Mouse (Mus musculus) lung, adult 2 months (tissue): ENCODE measurements around the gene R3hdml. TPM values are rescaled to one million over a fixed set of nuclear protein-coding genes. Genes with fewer than 3 reads are reported as not detected.
A peak's percentile ranks its signal among the peaks of the same experiment; 100 is the strongest.

Experiments
- DNase-seq: peaks from one replicate; pipeline ENCODE4 v3.0.0; 2022
- H3K4me1 ChIP-seq: fragments of 200-500 bp; 2 replicates; pipeline ENCODE4 v1.6.1; 2011; ENCODE audit warnings: low read length; ENCODE audit not compliant: control insufficient read depth, insufficient read depth
- H3K4me3 ChIP-seq: fragments of 200-500 bp; replicated peaks from 2 replicates; pipeline ENCODE3; 2011; ENCODE audit warnings: low read depth, mild to moderate bottlenecking, control low read depth, low read length; ENCODE audit errors: extremely low read depth
- CTCF ChIP-seq: fragments of 200-500 bp; IDR thresholded peaks from 2 replicates; pipeline ENCODE4 v1.5.1; 2011; ENCODE audit warnings: mild to moderate bottlenecking, low read length, control low read depth; ENCODE audit not compliant: insufficient read depth
- POLR2A ChIP-seq: fragments of 200-500 bp; IDR thresholded peaks from 2 replicates; pipeline ENCODE4 v1.6.1; 2011; ENCODE audit warnings: low read depth, mild to moderate bottlenecking, control low read depth, low read length, borderline replicate concordance; ENCODE audit errors: extremely low read depth
- WGBS: fragments of 180-500 bp; shearing (Covaris S2); methylation state at CpG from one replicate; pipeline ENCODE4 v1.1.7; 2018; 5-methylcytosine and 5-hydroxymethylcytosine counted together
- polyA plus RNA-seq: library from polyadenylated mRNA; depleted of rRNA; stranded (reverse); fragments of >200 nt; gene quantifications from 2 replicates; pipeline ENCODE4 v1.2.3, GENCODE M21; 2012

The R3hdml gene
- polyA plus RNA-seq, 1 experiment: not detected

GRCm38 (mm10) chr2:163533226-163533625 is 41.1 kb downstream of the R3hdml start:
- WGBS: 81% methylated on average over 9 of the region's 9 CpGs
- H3K4me1 ChIP-seq: no peaks in the 10 kb centered on the region
- H3K4me3 ChIP-seq: no peak overlapping the region
- DNase-seq: no peak
- TF ChIP-seq POLR2A (no peak), CTCF (no peak)

GRCm38 (mm10) chr2:163534958-163535524 is 42.9 kb downstream of the R3hdml start:
- H3K4me1 ChIP-seq: no peaks in the 10 kb centered on the region
- peak overlapping the region; percentile 35 for H3K4me3 ChIP-seq
- peak; percentile 82 for DNase-seq
- TF ChIP-seq CTCF (peak; percentile 99), POLR2A (no peak)
- WGBS: 11% methylated on average over 22 of the region's 22 CpGs

DNA sequence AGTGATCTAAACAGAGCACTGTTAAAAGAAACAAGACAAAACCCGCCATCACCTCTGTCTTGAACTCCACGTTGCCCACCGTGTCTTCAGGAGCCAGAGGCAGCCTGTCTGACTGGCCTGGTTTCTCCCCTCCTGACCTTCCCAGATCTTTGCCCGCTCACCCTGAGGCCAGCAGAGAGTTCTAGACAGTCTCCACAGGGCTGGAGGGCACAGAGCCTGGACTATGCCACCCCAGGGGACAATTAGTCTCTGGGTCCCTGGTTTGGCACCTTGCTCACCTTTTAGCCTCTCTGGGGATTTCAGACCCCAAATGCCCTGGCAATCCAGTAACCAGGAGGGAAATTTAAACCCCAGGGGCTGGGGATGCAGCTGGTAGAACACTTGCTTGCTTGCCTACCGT is 45.3 kb downstream of the R3hdml start:
- TF ChIP-seq POLR2A: no peak
- no peak for TF ChIP-seq CTCF
- Histone ChIP-seq H3K4me3 (no peak overlapping the region), H3K4me1 (no peaks in the 10 kb centered on the region)
- DNase-seq: no peak
- 81% methylated on average over 5 of the region's 5 CpGs for WGBS

- Histone ChIP-seq H3K4me3 (no peak overlapping the region), H3K4me1 (no peaks in the 10 kb centered on the region)
- 91% methylated on average over 2 of the region's 2 CpGs for WGBS
- no peak for DNase-seq
- TF ChIP-seq POLR2A (no peak), CTCF (no peak)
These were observed 46.3 kb downstream of the R3hdml start for GRCm38 (mm10) chr2:163538410-163538809.

DNA sequence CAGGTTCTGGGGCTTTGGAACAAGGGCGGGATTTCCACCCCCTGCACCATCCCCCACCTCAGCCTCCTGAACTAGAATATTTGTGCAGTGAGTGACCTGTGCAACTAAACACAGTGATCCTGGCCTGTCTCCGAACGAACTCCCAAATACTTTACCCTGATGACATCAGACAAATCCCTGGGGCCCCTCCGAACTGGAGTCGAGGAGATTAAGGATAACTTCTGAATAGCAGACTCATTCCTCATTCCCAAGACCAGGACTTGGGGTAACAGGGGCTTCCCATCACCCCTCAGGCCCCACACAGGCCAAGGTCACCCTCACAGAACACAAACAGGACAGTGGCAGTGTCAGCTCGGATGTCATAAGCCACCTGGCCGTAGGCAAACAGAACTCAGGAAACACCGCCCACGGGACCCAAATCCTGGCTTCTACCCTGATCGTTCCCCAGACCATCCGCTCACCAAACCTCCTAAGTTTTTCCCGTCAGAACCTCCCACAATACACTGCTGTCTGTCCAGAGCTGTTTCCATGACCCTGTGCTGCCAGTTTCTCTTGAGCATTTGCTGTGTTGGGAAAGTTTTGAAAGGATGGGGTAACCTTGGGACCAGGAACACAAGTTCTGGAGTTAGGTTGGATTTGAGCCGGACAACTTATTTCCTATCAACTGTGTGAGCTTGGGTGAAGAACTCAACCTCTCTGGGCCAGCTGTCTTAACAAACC is 47.4 kb downstream of the R3hdml start:
- Histone ChIP-seq H3K4me3 (no peak overlapping the region), H3K4me1 (no peaks in the 10 kb centered on the region)
- TF ChIP-seq CTCF (no peak), POLR2A (no peak)
- 56% methylated on average over 13 of the region's 13 CpGs for WGBS
- DNase-seq: no peak

DNA sequence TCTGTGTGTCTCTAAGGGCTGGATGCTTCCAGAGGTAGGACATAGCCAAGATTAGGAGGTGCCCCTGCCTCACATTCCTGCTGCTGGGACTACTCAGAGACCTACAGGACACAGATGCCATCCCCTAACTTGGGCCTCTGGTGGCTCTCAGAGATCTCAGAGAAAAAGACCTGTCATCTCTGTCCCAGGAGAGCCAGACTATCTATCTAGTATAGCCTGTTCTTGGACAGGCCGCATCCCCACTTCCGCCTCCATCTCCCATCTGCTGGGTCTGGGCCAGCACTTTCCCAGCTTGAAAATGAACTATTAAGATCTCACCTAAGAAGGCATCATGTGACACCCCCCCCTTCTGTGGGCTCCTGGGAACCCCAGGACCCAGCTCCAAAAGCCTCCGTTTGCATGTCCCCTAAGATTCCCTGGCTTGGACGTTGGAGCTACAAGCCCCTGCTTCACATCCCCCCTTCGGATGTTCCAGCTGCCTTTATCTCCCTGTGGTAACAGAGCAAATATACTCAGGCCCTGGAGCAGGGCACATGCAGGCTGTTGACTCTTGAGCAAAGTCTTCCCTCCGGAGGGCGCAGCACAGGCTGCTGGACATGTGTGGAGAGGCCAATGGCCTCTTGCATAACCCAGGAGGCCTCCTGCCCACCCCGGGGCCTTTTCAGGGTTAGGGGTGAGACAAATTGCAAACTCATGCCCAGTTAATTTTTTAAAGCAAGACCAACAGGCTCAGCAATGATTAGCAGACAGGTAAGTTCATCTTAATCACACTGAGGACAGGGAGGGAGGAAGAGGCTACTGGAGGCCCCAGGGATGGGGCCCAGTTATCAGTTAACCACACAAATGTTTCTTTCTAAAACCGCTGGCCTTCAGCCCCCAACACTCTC is 48.4 kb downstream of the R3hdml start:
- TF ChIP-seq CTCF (no peak), POLR2A (no peak)
- WGBS: 63% methylated on average over 9 of the region's 9 CpGs
- Histone ChIP-seq H3K4me3 (no peak overlapping the region), H3K4me1 (no peaks in the 10 kb centered on the region)
- DNase-seq: no peak

DNA sequence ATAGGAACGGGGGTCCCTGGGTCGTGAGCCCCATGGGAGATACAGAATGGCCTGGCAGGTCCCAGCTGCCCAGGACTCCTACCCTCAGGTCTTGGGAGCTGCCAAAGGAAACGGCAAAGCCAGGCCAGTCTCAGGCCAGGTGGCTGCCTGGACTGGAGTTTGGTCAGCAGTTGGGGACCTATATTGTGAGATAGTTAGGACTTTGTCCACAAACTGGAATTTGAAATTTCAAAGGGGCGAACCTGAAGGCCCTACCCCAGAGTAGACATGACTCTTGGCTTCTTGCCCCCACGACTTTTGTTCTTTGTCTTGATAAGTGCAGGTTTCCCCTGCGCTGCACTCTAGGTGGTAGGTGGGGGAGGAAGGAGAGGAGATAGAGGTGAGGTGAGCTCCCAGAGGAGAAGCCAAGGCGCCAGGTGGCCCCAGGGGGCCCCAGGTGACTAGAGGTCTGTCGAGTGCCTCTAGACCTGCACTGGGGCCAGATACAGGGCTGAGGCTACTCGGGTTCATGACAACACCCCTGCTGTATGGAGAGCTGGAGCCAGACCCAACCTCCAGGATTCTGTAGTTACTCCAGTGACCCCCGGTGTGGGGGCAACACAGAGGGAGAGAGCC is 49.6 kb downstream of the R3hdml start:
- DNase-seq: no peak
- no peak overlapping the region for H3K4me3 ChIP-seq
- H3K4me1 ChIP-seq: no peaks in the 10 kb centered on the region
- WGBS: 70% methylated on average over 10 of the region's 10 CpGs
- no peak for TF ChIP-seq POLR2A
- no peak for TF ChIP-seq CTCF

DNA sequence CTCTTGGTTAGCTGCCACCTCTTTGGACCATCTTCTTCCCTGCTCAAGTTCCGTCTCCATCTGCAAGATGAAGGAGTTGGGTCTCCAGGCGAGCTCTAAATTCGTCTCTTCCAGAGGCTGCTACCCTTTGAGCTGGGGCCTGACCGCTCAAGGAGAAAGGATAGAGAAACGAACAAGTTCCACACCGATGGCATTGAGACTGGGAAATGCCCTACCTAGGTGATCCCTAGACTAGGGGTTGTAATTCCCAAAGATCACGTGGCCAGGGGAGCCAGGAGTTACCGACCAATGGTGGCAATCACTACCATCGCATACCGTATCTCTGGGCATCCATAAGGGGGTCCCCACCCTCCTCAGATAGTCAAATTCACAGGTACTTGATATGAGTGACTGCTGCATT is 50.6 kb downstream of the R3hdml start:
- Histone ChIP-seq H3K4me1 (no peaks in the 10 kb centered on the region), H3K4me3 (no peak overlapping the region)
- no peak for DNase-seq
- WGBS: 92% methylated on average over 10 of the region's 10 CpGs
- no peak for TF ChIP-seq POLR2A
- no peak for TF ChIP-seq CTCF

DNA sequence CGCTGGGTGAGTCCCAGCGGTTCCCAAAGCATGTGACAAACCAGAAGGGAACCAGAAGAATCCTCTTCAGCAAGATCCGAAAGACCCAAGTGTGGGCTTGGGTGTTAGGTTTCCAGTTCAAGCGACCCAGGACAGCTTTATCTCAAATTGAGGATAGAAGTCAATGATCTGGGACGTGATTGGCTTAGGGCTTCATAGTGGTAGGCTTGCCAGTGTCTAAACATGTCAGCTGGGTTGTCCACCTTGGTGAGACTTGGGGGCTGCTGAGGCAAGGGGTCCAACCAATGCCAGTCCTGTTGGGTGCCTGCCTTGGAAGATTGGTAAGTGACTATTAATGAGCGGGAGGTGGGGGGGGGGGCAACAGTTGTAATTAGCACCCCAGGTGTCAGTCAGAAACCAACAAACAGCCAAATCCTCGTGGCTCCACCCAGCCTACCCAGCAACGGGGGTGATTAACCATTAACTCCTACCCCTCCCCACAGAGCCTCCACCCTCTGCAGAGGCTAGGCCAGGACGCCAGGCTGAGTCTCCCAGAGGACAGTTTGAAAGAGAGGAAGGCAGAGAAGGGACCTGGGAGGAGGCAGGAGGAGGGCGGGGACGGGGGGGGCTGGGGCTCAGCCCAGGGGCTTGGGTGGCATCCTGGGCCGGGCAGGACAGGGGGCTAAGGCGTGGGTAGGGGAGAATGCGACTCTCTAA is 54.7 kb downstream of the R3hdml start:
- no peaks in the 10 kb centered on the region for H3K4me1 ChIP-seq
- 68% methylated on average over 14 of the region's 14 CpGs for WGBS
- TF ChIP-seq CTCF: no peak
- no peak for TF ChIP-seq POLR2A
- H3K4me3 ChIP-seq: no peak overlapping the region
- no peak for DNase-seq
